Mouse (Mus musculus) heart, postnatal 10 days (tissue): ENCODE measurements at regions not wholly inside any gene's neighbourhood (a gene's known extent, or its start where the extent isn't known, plus 50 kb on each side); places are given as distances from the start of the nearest gene placed in this dataset.

ENCODE experiments used
- DNase-seq, 2 experiments: peaks; one replicate each; pipeline ENCODE4 v3.0.0; 2021
- intact Hi-C: fragments of 180-260 bp; cut with DNase I; formaldehyde crosslinking; loops from one replicate; pipeline ENCODE4 v1.15.1; 2025

- intact Hi-C loops: no loop called here
- DNase-seq: no peak
Observed at GRCm38 (mm10) chr12:106477731-106478130, 467.7 kb downstream of the Vrk1 start.

- DNase-seq: no peak
- intact Hi-C loops: no loop called here
Observed at GRCm38 (mm10) chr12:106478381-106478781, 468.4 kb downstream of the Vrk1 start.

GRCm38 (mm10) chr12:106479067-106479877 is 469.2 kb downstream of the Vrk1 start:
- DNase-seq: no peak
- intact Hi-C loops: no loop called here

- intact Hi-C loops: no loop called here
- no peak for DNase-seq
Observed at GRCm38 (mm10) chr12:106479878-106480194, 469.8 kb downstream of the Vrk1 start.

- intact Hi-C loops: no loop called here
- DNase-seq: no peak
Observed at GRCm38 (mm10) chr12:106480281-106481060, 470.4 kb downstream of the Vrk1 start.

GRCm38 (mm10) chr12:106501622-106502327 is 491.7 kb downstream of the Vrk1 start:
- no peak for DNase-seq
- intact Hi-C loops: no loop called here

GRCm38 (mm10) chr12:106504285-106504684 is 494.3 kb downstream of the Vrk1 start:
- no peak for DNase-seq
- intact Hi-C loops: no loop called here

GRCm38 (mm10) chr12:106514057-106514456 is 504.0 kb downstream of the Vrk1 start:
- no peak for DNase-seq
- intact Hi-C loops: no loop called here

- no peak for DNase-seq
- intact Hi-C loops: no loop called here
Observed at GRCm38 (mm10) chr12:106515257-106515788, 505.3 kb downstream of the Vrk1 start.

- intact Hi-C loops: no loop called here
- no peak for DNase-seq
Observed at GRCm38 (mm10) chr12:106519141-106519540, 509.1 kb downstream of the Vrk1 start.

GRCm38 (mm10) chr12:106524411-106524810 is 514.4 kb downstream of the Vrk1 start:
- no peak for DNase-seq
- intact Hi-C loops: no loop called here

GRCm38 (mm10) chr12:106527116-106527515 is 517.1 kb downstream of the Vrk1 start:
- intact Hi-C loops: no loop called here
- DNase-seq: no peak

- intact Hi-C loops: no loop called here
- DNase-seq: no peak
Observed at GRCm38 (mm10) chr12:106527699-106528434, 517.8 kb downstream of the Vrk1 start.

- intact Hi-C loops: no loop called here
Observed at GRCm38 (mm10) chr12:106528521-106528920, 518.5 kb downstream of the Vrk1 start.

GRCm38 (mm10) chr12:106529175-106529574 is 519.1 kb downstream of the Vrk1 start:
- intact Hi-C loops: no loop called here
- DNase-seq: no peak

More at GRCm38 (mm10) chr12:106528521-106528920, 518.5 kb downstream of the Vrk1 start:
- no peak for DNase-seq

- intact Hi-C loops: no loop called here
- DNase-seq: no peak
Observed at GRCm38 (mm10) chr12:106535086-106535485, 525.1 kb downstream of the Vrk1 start.

GRCm38 (mm10) chr12:106535628-106536288 is 525.7 kb downstream of the Vrk1 start:
- intact Hi-C loops: no loop called here
- no peak for DNase-seq

- DNase-seq: no peak
- intact Hi-C loops: no loop called here
Observed at GRCm38 (mm10) chr12:106536289-106536636, 526.2 kb downstream of the Vrk1 start.

- intact Hi-C loops: no loop called here
- DNase-seq: no peak
Observed at GRCm38 (mm10) chr12:106540003-106540402, 530.0 kb downstream of the Vrk1 start.

- no peak for DNase-seq
- intact Hi-C loops: no loop called here
Observed at GRCm38 (mm10) chr12:106559566-106559965, 549.5 kb downstream of the Vrk1 start.
